Mouse (Mus musculus) liver, embryonic 11.5 days (tissue): ENCODE results near the gene Fry. TPM values are rescaled to one million over a fixed set of nuclear protein-coding genes. Genes with fewer than 3 reads are reported as not detected.

Experiments used
- ATAC-seq: fragments of 200-750 bp; cut with Nextera tagmentation; replicated peaks from 2 replicates; pipeline ENCODE4 v1.8.0; 2017; ENCODE audit warnings: moderate number of reproducible peaks, mild to moderate bottlenecking, moderate TSS enrichment, moderate library complexity; ENCODE audit not compliant: low FRiP score
- DNase-seq: peaks from one replicate; pipeline ENCODE4 v3.0.0-alpha.2; 2017; ENCODE audit warnings: low spot score
- H3K27ac ChIP-seq: fragments of 300-500 bp; sonication (generic); 2 replicates; pipeline ENCODE4 v1.5.1; 2014; ENCODE audit warnings: mild to moderate bottlenecking, low read depth, low read length, control low read depth
- H3K27me3 ChIP-seq: fragments of 300-500 bp; sonication (generic); replicated peaks from 2 replicates; pipeline ENCODE4 v1.6.1; 2014; ENCODE audit warnings: low read length, mixed read lengths; ENCODE audit not compliant: control insufficient read depth, insufficient read depth
- H3K36me3 ChIP-seq: fragments of 300-500 bp; sonication (generic); 2 replicates; pipeline ENCODE4 v1.6.1; 2014; ENCODE audit warnings: mild to moderate bottlenecking, low read length, moderate library complexity, mixed read lengths; ENCODE audit not compliant: control insufficient read depth, insufficient read depth
- H3K4me1 ChIP-seq: fragments of 300-500 bp; sonication (generic); replicated peaks from 2 replicates; pipeline ENCODE4 v1.6.1; 2014; ENCODE audit warnings: low read length, mixed read lengths; ENCODE audit not compliant: control insufficient read depth, insufficient read depth
- H3K4me2 ChIP-seq: fragments of 300-500 bp; sonication (generic); 2 replicates; pipeline ENCODE4 v1.6.1; 2014; ENCODE audit warnings: mild to moderate bottlenecking, control low read depth, moderate library complexity
- H3K4me3 ChIP-seq: fragments of 300-500 bp; sonication (generic); 2 replicates; pipeline ENCODE4 v1.5.1; 2014; ENCODE audit warnings: low read depth, low read length, control low read depth
- H3K9ac ChIP-seq: fragments of 300-500 bp; sonication (generic); 2 replicates; pipeline ENCODE4 v1.6.1; 2014; ENCODE audit warnings: low read depth, low read length, control low read depth
- H3K9me3 ChIP-seq: fragments of 300-500 bp; sonication (generic); 2 replicates; pipeline ENCODE4 v1.6.1; 2016; ENCODE audit warnings: low read length, inconsistent platforms, mixed read lengths; ENCODE audit not compliant: control insufficient read depth
- WGBS: fragments of 180-500 bp; shearing (Covaris S2); extraction: QIAGEN DNeasy Blood & Tissue Kit; methylation state at CpG from one replicate; pipeline ENCODE4 v1.1.7; 2014; 5-methylcytosine and 5-hydroxymethylcytosine counted together
- polyA plus RNA-seq: library from polyadenylated mRNA; unstranded; fragments of >200 nt; fragmentation: Nextera tagmentation; extraction: Ambion mirVana; gene quantifications from 2 replicates; pipeline ENCODE4 v1.2.1, GENCODE M21; 2014

Fry gene
- polyA plus RNA-seq, 1 experiment from 2014 or later, result 5.5 TPM

DNA sequence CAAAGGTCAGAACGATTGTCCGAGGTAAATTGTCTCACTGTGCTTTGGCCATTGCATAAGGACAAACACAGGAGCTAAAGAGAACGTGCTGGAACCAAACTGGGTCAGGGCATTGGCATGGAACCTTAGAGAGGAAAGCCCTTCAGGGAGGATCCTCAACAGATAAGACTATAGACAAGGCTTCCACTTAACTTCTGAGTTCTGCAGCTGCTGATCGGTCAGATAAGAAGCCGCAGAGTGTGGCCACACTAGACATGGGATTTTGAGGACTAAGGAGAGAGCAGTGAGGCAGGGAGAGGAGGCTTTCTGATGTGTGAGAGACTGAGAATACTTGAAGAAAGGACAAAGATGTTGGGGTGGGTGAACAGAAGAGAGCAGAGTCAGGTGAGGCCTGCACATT is 214.4 kb downstream of the Fry start:
- DNase-seq, result no peak
- H3K4me3 ChIP-seq, result no peak overlapping the region
- H3K4me2 ChIP-seq, result no peak overlapping the region
- no peaks in the 10 kb centered on the region for H3K9me3 ChIP-seq
- peaks cover 4% of the 10 kb centered on the region; the same call in 1 of the 2 replicates for H3K4me1 ChIP-seq
- no peak overlapping the region for H3K9ac ChIP-seq
- no peak overlapping the region for H3K27ac ChIP-seq
- WGBS, result 53% methylated on average over 5 of the region's 5 CpGs
- ATAC-seq, result 0 out of 2 replicates have a peak, but pooled peaks have one; percentile 27
- H3K27me3 ChIP-seq, result no peaks in the 10 kb centered on the region
- no peaks in the 10 kb centered on the region for H3K36me3 ChIP-seq

GRCm38 (mm10) chr5:150333328-150333731 is 214.9 kb downstream of the Fry start:
- DNase-seq, result no peak
- Histone ChIP-seq H3K27me3 (no peaks in the 10 kb centered on the region), H3K9ac (no peak overlapping the region), H3K36me3 (no peaks in the 10 kb centered on the region), H3K4me3 (no peak overlapping the region), H3K27ac (no peak overlapping the region), H3K4me1 (peaks cover 4% of the 10 kb centered on the region; the same call in 1 of the 2 replicates), H3K9me3 (no peaks in the 10 kb centered on the region), H3K4me2 (no peak overlapping the region)
- WGBS, result 63% methylated on average over 10 of the region's 10 CpGs
- no peak; the same call in 1 of the 2 replicates for ATAC-seq

DNA sequence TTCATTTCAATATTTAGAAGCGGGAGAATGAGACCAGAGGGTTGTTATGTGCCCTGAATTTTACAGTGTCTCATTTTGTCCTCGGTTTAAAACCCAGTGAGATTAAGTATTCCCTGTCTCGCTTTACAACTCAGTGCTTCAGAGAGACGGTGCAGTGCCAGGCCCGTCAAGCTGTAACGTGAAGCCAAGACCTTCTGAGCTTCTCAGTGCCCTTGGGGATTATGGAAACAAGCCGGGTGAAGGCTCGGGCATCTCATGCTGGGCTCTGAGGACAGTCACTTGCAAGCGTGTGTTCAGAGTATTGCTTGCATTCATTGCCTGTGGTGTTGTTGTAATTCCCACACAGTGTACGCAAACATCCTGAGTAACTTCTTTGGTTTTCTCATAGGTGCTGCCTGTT is 218.0 kb downstream of the Fry start:
- H3K4me2 ChIP-seq, result no peak overlapping the region
- no peak overlapping the region for H3K4me3 ChIP-seq
- no peak for DNase-seq
- peaks cover 4% of the 10 kb centered on the region; the same call in 1 of the 2 replicates for H3K4me1 ChIP-seq
- H3K9ac ChIP-seq, result no peak overlapping the region
- no peak overlapping the region for H3K27ac ChIP-seq
- ATAC-seq, result no peak
- H3K9me3 ChIP-seq, result no peaks in the 10 kb centered on the region
- WGBS, result 70% methylated on average over 10 of the region's 10 CpGs
- H3K36me3 ChIP-seq, result no peaks in the 10 kb centered on the region
- H3K27me3 ChIP-seq, result no peaks in the 10 kb centered on the region

GRCm38 (mm10) chr5:150337696-150338095 is 219.3 kb downstream of the Fry start:
- no peak for ATAC-seq
- H3K4me2 ChIP-seq, result no peak overlapping the region
- WGBS, result 84% methylated on average over 7 of the region's 7 CpGs
- no peaks in the 10 kb centered on the region for H3K27me3 ChIP-seq
- H3K9ac ChIP-seq, result no peak overlapping the region
- H3K4me1 ChIP-seq, result peaks cover 4% of the 10 kb centered on the region; the same call in 1 of the 2 replicates
- DNase-seq, result no peak
- H3K9me3 ChIP-seq, result no peaks in the 10 kb centered on the region
- no peaks in the 10 kb centered on the region for H3K36me3 ChIP-seq
- H3K4me3 ChIP-seq, result no peak overlapping the region
- no peak overlapping the region for H3K27ac ChIP-seq

GRCm38 (mm10) chr5:150340944-150341343 is 222.5 kb downstream of the Fry start:
- DNase-seq, result no peak
- no peaks in the 10 kb centered on the region for H3K36me3 ChIP-seq
- no peaks in the 10 kb centered on the region for H3K27me3 ChIP-seq
- H3K4me3 ChIP-seq, result no peak overlapping the region
- no peak overlapping the region for H3K27ac ChIP-seq
- ATAC-seq, result no peak
- no peaks in the 10 kb centered on the region for H3K9me3 ChIP-seq
- no peak overlapping the region for H3K4me2 ChIP-seq
- H3K4me1 ChIP-seq, result no peaks in the 10 kb centered on the region
- H3K9ac ChIP-seq, result no peak overlapping the region
- WGBS, result 66% methylated on average over 5 of the region's 5 CpGs

GRCm38 (mm10) chr5:150342139-150342538 is 223.7 kb downstream of the Fry start:
- no peak overlapping the region for H3K4me2 ChIP-seq
- ATAC-seq (no peak), DNase-seq (no peak)
- no peaks in the 10 kb centered on the region for H3K4me1 ChIP-seq
- 79% methylated on average over 3 of the region's 3 CpGs for WGBS
- H3K9me3 ChIP-seq, result no peaks in the 10 kb centered on the region
- no peaks in the 10 kb centered on the region for H3K27me3 ChIP-seq
- no peak overlapping the region for H3K27ac ChIP-seq
- H3K4me3 ChIP-seq, result no peak overlapping the region
- no peak overlapping the region for H3K9ac ChIP-seq
- 0 out of 2 replicates have a peak, but pooled peaks cover 2% of the 10 kb centered on the region for H3K36me3 ChIP-seq

DNA sequence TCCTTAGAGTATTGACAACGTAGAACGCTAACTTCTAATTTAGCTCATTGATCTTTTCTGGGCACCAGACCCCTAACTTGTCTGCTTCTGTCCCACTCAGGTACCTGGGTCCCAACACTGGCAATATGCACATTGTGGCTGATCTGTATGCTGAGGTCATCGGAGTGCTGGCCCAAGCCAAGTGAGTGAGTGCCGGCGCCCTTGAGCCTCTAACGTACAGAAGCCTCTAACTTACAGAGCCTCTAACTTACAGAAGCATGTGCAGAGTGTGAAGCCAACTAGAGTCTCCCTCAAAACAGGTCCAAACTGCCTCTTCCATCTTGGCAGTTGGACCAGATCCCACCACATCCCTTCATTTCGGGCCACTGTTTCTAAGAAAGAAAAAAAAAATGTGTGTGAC is 227.5 kb downstream of the Fry start:
- Histone ChIP-seq H3K27me3 (no peaks in the 10 kb centered on the region), H3K4me1 (no peaks in the 10 kb centered on the region), H3K36me3 (0 out of 2 replicates have a peak, but pooled peaks cover 2% of the 10 kb centered on the region), H3K4me3 (no peak overlapping the region), H3K27ac (no peak overlapping the region), H3K9me3 (no peaks in the 10 kb centered on the region), H3K9ac (no peak overlapping the region), H3K4me2 (no peak overlapping the region)
- whole genome bisulfite sequencing, result 89% methylated on average over 7 of the region's 7 CpGs
- ATAC-seq (no peak), DNase-seq (no peak)

DNA sequence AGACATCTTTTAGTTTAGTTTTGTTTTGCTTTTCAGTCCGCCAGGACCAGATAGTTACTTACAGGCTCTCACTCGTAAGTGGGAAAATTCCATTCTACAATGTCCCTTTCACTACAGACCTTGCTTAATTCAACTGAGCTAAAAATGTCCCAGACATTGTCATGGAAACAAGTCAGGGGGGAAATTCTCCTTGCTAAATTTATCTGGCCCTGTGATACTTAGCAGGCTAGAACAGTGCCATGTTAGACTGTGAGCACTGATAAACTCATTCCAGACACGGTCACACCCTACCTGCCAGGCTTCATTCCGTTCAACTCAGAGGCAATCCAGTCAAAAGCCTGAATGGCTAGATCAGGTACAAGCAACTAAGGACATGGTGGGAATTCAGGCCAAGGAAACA is 227.9 kb downstream of the Fry start:
- no peaks in the 10 kb centered on the region for H3K9me3 ChIP-seq
- 73% methylated on average over 4 of the region's 4 CpGs for WGBS
- H3K27ac ChIP-seq, result no peak overlapping the region
- H3K9ac ChIP-seq, result no peak overlapping the region
- no peaks in the 10 kb centered on the region for H3K4me1 ChIP-seq
- no peak for ATAC-seq
- H3K4me3 ChIP-seq, result no peak overlapping the region
- 0 out of 2 replicates have a peak, but pooled peaks cover 2% of the 10 kb centered on the region for H3K36me3 ChIP-seq
- DNase-seq, result no peak
- H3K27me3 ChIP-seq, result no peaks in the 10 kb centered on the region
- no peak overlapping the region for H3K4me2 ChIP-seq

DNA sequence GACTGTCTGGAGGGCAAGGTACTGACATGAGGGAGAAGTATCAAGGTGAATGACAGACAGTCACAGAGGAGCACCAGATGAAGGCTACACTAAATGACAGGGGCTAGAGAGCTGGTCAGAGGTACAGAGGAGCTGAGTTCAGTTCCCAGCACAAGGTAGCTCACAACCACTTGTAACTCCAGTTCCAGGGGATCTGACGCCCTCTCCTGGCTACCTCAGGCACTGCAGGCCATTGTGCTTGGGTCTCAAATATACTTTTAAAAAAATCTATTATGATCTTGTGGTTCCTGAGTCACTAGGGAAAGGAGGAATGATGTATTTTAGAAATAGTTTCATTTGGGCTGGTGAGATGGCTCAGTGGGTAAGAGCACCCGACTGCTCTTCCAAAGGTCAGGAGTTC is 229.4 kb downstream of the Fry start:
- Histone ChIP-seq H3K4me3 (no peak overlapping the region), H3K4me1 (no peaks in the 10 kb centered on the region), H3K27ac (no peak overlapping the region), H3K36me3 (0 out of 2 replicates have a peak, but pooled peaks cover 2% of the 10 kb centered on the region), H3K4me2 (no peak overlapping the region), H3K9me3 (no peaks in the 10 kb centered on the region), H3K27me3 (no peaks in the 10 kb centered on the region), H3K9ac (no peak overlapping the region)
- DNase-seq (no peak), ATAC-seq (no peak)
- WGBS, result 87% methylated on average over 2 of the region's 2 CpGs
